Mouse (Mus musculus) adrenal gland, postnatal 10 days (tissue): ENCODE data around the gene Erc2. TPM values are rescaled to one million over a fixed set of nuclear protein-coding genes. Genes with fewer than 3 reads are reported as not detected.
A peak's percentile ranks its signal among the peaks of the same experiment; 100 is the strongest.

Source experiments
- DNase-seq: peaks from one replicate; pipeline ENCODE4 v3.0.0; 2021; ENCODE audit warnings: mixed read lengths
- total RNA-seq, 2 experiments: library from RNA; stranded (reverse); gene quantifications; 2 replicates each; pipeline ENCODE4 v1.2.3; 2021

The Erc2 gene
- total RNA-seq, 2 experiments from 2014 or later, result 5.0 to 9.3 TPM

DNA sequence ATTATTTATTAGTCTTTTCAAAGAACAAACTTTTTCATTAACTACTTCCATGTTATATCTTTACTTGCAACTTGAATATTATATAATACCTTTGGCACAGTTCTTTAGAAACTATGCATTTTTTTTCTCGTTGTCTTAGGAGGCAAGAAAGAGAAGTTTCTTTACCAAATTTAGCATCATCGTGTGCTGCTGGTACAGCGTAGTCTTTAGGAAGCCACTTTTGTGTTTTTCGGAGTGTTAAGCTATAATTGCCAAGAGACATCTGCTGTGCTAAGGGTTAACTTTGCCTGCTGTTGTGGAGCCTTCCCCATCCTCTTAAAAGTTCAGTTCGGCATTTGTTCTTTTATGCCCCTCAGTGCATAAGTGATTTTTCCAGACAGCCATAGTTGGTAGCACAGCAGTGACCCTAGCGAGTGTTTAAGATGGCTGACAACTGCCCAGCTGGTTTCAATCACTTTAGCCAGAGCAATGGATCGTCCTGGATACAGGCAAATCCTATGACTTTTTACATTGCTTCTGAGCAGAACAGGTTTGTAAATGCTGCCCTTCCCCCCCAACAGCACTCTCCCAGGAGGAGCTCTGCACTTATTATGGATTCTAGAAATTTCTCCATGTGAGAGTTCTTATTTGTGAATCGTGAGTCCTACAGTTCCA, 570.6 kb downstream of the Erc2 start:
- DNase-seq, result no peak

DNA sequence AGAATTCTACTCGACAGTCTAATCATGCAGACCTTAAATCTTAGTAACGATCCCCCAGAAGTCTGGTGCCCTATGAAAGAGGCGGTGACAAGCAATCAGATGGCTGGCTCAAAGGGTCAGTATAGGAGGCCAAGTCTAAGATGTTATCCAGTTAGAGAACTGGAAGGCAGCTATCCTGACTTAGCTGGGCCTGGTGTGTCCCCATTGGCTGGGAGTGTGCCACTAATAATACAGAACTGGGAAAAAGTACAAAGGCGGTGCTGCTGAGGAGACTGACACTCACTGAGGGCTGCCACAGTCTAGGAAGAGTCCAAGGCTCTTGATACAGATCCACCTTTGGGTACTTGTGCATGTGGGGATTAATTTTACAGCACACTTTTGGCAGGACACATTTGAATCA, 581.6 kb downstream of the Erc2 start:
- DNase-seq, result no peak

DNA sequence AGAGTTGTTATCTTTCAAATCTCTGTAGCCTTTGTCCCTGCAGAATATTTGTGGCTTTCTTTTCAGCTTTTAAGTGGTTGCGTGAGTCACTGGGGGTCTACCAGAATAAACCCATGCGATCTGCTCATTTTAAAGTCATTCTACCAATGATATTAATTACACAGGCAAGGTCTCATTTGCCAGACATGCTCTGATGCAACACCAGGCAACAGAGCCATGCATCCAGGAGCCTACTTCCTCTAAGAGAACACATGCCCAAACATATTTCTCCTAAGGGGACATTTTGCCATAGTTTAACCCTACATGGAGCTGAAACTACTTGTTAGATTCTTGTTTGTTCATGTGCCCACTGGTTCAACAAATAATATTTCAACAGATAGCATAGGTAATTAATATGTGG, 584.1 kb downstream of the Erc2 start:
- DNase-seq, result no peak

DNA sequence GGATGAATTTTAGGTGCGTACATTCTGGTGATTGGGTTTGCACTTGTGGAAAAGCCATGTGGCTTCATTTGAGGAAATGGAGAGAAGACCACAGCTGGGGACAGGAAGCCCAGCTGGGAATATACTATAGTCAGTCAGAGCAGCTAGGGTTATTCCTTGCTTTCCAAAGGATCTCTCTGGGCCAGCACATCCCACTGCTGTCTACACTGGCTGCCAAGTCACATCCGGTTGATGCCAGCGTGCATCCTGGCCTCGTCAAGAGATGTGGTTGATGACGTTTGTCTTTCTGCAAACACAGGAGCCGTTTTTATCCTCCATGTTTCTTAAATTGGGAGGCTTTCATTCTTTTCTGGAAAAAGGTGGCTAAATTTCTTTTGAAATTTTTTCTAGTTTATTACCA, 603.3 kb downstream of the Erc2 start:
- DNase-seq, result no peak

DNA sequence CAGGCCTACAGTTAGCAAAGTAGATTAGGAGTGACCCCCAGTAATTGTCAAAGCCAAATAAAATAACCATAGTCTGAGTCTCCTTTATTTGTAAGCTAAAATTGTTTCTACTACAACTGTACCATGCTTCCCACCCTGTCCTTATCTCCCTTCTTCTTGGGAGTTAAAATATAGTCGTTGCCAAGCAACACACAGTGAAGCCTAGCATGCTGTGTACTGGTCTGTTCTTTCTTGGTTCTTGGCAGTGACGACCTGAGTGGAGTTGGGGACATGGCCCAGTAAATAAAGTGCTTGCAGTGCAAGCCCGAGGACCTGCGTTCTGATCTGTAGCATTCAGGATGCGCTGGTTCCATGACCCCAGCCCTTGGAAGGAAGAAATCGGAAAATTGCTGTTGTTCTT, 608.3 kb downstream of the Erc2 start:
- no peak for DNase-seq

DNA sequence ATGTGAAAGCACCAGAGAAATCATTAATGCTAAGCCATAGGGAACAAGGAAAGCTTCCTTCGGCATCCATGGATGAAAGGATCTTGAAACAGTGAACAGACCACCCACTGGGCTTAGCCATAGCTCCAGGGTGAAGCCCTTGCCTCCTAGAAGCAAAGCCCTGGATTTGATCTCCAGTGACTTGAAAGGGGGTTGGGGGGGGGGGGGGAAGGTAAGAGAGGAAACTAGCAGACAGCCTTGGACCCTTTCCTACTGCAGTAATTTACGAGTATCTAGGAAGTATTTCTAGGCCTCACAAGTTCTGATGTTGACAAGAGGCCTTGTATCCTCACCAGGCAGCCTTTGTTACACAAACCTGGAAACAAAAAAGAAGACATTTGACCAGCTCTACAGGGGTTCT, 609.0 kb downstream of the Erc2 start:
- DNase-seq, result no peak

DNA sequence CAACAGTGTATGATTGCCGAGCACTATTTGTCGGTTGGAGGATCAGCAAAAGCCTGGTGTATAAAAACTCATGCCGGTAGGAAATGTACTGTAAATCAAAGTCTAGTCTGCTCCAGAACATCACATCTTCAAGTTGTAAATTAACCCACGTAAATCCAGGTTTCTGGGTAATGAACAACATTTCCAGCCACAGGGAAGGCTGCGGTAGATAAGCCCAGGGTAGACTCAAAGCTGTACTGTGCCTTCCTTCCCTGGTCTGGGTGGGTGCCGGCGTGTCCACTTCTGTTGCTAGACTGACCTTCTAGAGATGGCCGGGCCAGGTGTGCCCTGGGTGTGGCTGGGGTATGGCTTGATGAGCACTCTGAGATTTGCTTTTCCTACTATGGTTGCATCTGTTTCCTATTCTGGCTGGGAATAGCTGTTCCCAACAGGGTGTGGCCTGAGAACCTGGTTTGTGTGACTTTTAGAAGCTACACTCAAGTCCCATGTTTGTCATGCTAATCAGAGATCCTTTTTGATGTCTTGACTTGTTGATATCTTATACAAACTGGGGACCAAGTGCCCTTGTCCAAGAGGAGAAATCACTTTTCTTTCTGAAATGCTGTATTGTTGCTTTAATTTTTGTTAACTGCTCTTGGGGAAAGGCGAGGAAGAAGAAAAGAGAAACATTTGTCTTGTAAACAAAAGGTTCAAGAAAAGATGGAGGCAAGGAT, 616.3 kb downstream of the Erc2 start:
- DNase-seq, result no peak

DNA sequence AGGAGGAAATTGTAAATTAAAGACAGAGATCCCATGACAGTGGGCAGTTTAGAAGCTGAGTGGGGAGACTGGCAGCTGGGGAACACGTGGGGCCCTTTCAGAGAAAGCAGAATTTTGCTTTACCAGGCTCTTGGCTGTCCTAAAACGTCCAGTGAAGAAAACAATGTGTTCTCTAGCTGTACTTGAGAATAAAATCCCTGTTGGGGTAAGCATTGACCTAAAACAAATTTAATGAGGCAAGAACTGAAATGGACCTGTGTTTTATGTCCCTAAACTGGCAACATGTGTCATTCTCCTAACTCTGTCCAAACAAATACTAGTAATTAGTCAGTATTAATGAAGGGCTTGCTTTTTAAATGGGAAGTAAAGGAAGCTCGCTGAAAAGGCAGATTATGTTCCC, 617.9 kb downstream of the Erc2 start:
- no peak for DNase-seq

DNA sequence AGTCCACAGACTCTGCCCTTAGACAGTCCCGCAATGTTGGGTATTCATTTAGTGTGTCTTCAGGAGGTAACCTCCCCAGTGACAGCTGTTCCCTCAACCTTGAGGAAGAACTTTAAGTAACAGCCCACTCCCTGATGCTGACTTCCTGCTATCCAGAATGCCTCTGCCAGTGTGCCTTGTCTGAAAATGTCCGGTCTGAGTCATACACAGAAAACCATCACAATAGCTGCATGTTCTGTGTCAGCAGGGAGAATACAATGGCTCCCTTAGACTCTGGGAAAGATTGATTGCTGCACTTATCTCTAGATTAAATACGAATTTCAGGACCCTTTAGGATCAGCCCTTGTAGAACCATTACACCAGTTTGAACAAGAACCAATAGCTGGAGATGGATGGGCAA, 620.5 kb downstream of the Erc2 start:
- DNase-seq, result no peak

DNA sequence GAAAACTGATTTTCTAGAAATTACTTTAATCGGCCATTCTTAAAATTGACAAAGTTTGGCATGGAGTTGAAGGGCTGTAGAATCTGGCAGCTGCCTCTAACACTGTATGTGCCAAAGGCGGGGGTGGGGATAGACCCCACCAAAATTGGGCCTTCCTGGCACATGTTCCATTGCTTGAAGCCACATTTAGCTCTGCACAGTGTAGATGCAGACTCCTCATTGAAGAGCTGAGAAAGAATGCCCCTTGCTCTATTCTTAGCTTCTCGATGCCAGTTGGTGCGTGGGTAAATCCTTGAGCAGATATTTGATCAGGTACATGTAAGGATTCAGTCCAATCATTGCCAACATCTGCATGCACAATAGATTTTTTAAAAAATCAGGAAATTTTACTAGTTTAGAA, 621.2 kb downstream of the Erc2 start:
- DNase-seq, result no peak

DNA sequence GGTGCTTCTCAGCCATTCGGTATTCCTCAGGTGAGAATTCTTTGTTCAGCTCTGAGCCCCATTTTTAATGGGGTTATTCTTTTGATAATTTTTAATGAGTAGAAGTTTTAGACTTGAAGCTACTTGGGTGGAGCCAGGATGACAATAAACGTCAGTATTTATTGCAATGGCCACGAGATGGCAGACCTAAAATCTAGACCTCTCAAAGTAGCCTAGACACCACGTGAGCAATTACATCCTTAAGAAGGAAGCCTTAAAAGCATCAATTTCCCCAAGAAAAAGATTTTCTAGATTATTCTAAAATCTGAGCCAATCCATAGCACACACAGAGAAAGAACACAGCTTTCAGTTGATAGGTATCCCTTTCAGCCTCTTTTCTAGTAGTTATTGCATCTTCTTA, 640.5 kb downstream of the Erc2 start:
- DNase-seq, result no peak

DNA sequence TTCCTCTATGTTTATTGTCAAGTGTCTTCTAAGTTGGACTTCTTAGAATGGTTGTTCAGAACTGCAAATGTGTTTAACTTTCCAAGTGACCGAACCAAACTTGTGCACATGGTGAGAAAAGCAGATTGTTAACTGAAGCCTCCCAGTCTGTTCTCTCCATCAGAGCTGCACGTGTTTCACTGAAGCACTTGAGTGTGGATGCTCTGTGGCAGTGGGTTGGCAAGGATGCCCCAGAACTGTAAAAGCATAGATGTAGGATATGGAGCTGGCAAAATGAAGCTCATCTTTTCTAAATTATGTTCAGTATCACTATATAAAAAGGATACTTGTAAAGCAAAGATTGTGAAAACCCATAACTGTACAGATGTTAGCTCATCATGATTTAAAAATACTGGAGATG, 645.1 kb downstream of the Erc2 start:
- DNase-seq, result no peak

DNA sequence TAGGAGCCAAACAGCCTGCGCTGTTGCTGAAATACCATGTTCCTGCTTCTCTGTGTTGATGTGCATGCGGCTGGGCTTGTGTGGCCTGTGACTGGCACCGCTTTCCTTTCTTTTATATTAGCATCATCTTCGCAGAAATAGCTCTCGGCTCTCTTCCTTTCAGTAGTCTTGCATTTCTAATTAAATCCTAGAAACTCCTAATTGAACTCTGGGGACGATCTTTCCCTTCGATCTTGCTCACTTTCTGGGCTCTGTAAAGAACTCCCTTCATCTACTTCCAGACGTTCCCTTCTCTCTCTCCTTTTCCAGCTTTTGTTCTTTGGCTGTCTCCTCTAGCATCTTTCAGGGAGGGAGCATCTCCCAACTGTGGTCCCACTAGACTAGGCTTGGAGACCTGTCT, 649.6 kb downstream of the Erc2 start:
- DNase-seq, result no peak

DNA sequence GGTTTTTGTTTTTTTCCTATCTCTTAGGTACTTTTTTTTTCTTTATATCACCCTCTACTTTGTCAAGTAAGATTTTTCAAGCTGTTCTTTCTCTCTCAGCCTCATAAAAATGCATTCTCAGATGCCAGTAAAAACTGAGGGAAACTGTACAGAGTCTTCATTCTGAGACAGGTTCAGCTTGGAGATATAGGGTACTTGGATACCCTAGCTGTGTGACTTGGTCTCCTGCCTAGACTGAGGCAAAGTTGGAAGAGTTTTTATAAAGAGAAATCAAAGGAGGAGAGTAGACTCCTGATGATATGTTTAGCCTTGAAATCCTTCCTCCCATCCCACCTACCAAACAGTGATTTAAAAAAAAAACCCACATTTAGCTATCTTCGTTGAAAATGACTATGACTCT, 651.4 kb downstream of the Erc2 start:
- DNase-seq, result no peak

DNA sequence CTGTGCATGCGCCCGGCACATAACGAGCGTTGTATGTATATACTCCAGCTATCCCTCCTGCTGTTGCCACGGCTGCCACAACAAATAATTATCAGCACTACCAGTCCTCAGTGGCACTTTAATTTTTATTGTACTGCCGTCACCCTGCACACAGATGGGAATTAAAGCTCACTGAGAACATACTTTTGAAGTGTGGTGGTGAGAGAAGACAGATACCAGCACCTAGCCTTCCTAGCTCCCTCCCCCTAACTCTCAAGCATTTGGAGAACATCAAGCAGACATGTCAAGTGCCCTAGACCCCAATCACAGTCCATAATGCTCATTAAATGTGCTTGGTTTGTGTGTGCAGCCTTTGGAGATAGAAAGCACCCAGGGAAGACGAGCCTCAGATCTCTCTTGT, 652.6 kb downstream of the Erc2 start:
- no peak for DNase-seq

DNA sequence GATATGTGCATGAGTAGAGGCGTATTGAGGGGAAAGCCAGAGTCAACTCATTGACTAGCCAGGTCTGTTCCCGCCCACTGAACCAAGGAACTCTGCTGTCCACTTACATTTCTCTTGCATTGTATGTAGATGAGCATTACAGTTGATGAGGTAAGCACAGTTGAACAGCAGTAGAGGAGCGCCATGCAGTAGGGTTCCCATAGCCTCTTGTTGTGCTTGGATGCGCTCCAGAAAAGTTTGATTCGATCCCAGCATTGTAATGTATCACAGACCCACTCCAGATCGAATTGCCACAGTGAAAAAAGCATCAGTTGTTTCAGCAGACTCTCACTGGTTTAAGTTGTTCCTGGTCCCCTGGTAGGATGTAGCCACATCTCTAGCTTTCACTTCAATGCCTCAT, 656.7 kb downstream of the Erc2 start:
- DNase-seq, result no peak

DNA sequence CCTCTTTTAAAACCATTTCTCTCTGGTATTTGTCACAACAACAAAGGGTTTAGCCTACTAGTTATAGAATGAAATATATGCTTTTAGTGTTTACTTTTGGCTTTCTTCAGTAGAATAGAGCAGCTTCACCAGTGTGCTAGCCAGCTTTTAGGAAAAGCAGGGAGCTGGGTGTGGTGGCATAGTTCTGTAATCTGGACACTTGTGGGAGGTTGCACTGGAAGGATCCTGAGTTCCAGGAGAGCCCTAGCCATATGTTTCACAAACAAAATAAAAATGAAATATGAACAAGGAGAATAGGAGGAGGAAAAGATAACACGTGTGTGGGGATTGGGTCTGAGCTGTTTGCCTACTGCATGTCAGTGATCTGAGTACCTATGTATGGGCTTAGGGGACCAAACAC, 658.1 kb downstream of the Erc2 start:
- no peak for DNase-seq

DNA sequence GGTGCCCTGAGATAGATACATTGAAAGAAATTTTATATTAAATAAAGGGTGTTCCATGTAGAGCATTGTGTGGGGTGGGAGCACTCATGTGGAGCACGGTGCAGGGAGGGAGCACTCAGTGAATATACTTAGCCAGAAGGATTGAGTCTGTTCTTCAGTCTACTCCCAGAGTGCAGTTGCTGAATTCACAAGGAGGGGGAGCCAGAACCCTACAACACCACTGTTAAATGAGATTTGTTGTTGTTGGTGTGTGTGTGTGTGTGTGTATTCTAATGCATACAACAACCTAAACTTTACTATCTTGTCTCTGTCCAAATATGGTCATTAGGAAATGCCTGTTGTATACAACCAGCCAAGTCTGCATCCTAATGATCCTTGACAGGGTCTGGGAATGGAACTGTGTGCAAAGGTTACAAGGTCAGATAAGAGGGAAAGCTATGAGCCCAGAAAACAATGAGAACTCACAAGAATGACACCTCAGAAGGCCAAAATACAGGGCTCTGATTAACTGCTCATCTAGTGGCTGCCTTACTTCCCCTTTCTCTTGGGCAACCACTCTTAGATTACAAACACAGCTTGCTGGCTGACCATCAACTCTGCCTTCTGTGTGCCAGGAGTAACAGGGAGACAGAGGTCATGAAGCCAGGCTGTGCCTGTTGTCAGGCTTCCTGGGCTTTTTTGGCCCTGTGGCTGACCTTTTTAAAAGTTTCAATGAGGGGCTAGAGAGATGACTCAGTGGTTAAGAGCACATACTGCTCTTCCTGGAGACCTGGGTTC, 661.3 kb downstream of the Erc2 start:
- DNase-seq, result peak; percentile 79

DNA sequence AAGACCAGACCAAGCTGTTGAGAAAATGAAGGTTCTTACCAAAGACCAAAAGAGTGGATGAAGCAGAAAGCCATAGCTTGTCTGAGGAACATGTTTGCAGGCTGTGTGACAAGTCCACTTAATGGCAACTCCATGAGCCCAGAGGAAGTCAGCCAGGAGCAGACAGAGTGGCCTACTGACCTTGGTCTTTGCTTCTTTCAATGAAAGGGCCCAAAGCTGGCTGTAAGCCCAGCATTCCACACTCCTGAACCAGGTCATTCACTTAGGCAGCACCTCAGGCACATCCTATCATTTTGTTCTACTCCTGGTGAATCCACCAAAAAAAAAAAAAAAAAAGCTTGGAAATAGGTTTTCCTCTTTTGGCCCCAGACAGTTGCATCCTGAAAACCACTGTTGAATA, 664.3 kb downstream of the Erc2 start:
- peak; percentile 51 for DNase-seq

DNA sequence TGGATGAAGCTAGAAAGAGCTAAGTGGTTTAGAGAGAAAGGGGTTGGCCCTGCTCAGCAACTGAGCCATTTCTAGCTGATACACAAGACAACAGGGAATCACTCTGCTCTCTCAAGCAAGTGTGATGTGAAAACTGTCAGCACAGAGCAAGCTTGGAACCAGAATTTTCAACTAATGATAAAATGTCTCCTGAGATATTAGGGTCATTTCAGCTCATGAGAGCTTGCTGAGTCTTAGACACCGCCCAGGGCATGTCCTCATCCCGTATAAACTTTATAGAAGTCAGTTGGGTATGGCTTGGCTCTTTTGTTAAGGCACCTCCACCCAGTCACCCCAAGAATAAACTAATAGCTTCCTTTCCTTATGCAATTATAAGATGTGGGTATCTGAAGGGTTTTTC, 666.0 kb downstream of the Erc2 start:
- DNase-seq, result no peak

DNA sequence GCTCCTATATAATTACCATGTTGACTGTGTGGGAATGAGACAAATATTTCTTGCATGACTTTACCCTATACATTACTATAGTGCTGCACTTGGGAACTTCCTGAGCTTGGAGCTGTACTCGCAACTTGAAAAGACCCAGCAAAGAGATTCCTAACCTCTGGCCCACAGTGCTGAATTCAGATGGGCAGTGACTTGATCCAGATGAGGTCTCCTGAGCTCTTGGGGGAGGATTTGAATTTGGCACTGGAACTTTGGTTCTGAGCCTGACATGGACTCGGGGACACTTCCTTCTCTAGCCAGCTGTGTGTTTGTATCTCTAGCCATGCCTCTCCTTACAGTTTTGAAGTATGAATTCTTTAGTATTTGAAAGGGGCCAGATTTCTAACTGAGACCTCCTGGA, 666.7 kb downstream of the Erc2 start:
- DNase-seq, result no peak

DNA sequence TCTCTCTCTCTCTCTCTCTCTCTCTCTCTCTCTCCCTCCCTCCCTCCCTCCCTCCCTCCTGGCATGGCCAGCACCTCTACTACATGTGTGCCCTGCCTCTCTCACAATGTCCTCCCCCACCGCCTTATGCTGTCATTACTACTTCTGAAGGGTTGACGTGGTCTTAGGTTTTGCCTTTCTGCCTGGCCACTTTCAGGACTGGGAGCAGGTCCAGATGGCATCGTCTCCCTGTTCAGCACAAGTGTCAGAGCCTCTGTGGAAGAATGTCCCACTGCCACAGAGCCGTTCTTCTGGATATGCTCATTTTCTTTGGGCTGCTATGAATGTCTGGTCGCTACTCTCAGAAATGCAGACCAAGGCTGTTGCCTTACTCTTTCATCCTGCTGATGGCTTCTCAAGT, 671.7 kb downstream of the Erc2 start:
- no peak for DNase-seq

DNA sequence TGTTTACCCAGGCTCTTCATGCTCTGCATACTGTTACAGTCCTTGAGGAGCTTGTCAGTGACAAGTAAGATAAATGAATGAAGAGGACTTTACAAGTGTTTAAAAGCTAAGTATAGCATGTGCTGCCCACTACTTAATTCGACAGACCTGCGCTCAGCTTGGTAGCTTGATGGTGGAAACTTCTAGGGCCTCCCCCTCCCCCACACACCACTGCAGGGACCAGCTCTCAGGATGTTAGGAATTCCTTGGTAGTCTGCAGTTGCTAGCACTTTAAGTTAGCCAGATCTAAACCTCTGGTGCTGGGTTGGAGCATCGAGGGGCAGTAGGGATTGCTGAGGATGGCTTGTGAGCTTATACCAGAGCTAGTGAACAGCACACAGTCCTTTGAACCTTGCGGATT, 672.9 kb downstream of the Erc2 start:
- no peak for DNase-seq

DNA sequence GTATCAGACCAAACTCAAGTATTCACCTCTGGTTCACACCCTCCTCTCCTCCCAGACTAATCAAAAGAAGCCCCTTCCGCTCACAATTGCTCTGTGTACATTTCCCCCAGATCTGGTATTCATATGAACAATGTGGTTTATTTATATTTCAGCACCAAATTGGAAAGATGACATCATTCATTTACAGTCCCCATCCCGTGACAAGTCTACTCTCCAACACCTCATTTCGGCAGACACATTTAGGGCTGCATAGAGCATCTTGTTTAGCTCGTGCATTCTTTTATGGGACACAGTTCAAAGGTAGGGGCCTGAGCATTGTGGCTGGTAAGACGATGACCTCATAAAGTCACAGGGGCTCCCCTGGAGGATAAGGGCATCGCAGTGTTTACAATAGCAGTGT, 677.9 kb downstream of the Erc2 start:
- DNase-seq, result no peak
